Mouse (Mus musculus) cerebellum, postnatal 4 days (tissue): ENCODE results near the gene 1810043G02Rik.
"Not testable (repeated sequence)": the region's sequence is repeated elsewhere in the genome, so short reads cannot be mapped to it uniquely, and the experiment has no call there.

Source experiments
- DNase-seq, 2 experiments: peaks; one replicate each; pipeline ENCODE4 v3.0.0; 2022; ENCODE audit warnings: low spot score in 2 of 2, mixed read lengths in 1 of 2

Gene 1810043G02Rik

DNA sequence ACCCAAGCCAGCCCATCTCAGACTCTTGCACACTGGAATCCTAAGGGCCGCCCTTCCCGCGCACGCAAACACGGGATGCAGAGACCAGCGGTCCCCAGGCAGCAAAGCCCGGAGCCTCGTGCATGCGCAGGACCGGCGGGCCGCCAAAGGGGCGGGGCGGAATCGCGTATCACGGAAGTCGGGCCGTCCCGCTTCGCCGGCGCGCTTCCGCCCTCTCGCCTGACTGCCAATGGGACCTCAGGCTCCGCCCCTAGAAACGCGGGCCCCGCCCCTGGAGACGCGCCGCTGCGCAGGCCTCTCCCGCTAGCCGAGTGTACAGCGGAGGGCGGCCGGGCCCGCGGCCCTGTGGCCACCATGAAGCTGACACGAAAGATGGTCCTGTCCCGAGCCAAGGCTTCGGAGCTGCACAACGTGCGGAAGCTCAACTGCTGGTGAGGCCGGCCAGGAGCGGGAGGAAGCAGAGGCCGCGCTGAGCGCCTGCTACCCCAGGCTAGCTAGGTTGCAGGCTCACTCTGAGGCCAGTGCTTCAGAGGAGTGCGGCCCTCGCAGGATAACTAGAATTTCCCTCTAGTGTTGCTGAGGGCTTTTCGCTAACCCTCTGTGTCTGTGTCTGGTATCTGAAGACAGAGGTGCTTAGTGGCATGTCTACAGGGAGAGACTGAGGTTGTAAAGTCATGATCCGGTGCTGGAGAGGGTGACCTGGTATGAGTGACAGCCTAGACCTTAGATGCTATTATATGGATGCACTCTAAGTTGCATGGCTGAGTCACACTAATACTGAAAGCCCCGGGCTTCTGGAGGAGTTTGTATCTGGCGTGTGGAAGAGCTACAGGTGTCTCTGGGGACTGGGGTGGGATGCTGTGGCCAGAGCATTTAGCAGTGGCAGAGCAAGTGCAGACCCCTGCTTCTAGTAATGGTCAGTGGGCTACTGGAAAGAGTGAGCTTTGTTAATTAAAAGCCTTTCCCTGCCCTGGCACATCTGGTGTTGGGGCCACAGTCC, at the start of gene 1810043G02Rik:
Gene 1810043G02Rik (plus strand): TSS at position 174 of the 1,000 bp plus-strand sequence.
- DNase-seq: peak; percentile 98 to 99

- no peak for DNase-seq
These were observed 38.6 kb upstream of the 1810043G02Rik start for GRCm38 (mm10) chr10:77939685-77940084.

- DNase-seq: not testable (repeated sequence)
These were observed 27.9 kb upstream of the 1810043G02Rik start for GRCm38 (mm10) chr10:77950468-77950867.

DNA sequence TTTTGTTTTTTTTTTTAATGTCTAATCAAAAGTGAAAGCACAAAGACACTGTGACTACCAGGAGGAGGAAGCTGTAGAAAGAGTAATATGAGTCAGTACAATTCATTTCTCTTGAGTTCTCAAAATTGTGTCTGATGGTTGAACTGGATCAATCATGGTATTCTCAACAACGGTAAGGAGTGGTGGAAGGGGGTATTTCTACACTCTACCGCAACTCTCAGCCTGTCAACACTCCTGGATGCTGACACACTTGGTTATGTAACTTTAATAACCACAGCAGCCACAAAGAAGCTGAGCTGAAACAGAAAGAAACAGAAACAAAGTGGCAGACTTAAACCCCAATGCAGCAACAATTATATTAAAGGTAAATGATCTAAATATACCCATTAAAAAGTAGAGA, 15.6 kb upstream of the 1810043G02Rik start:
- no peak for DNase-seq

- DNase-seq: no peak
These were observed 14.4 kb upstream of the 1810043G02Rik start for GRCm38 (mm10) chr10:77963971-77964370.

- DNase-seq: peak in 1 of 2 experiments; percentile 49
These were observed 8.9 kb upstream of the 1810043G02Rik start for GRCm38 (mm10) chr10:77969274-77969972.

DNA sequence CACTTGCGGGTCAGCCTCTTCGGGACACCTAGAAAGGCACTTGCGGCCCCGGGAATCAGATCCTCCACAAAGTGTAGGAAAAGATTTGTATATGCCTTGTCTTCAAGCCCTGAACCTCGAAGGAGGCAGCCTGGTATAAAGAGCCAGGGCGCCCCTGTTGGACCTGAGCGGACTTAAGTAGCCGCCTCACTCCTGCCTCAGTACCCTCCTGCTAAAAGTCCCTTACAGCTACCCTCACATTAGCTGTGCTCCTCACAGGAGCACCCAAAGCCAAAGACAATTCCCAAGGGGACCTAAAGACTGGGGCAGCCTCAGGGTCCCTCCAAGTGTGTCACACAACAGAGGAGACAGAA, 8.4 kb upstream of the 1810043G02Rik start:
- no peak for DNase-seq

GRCm38 (mm10) chr10:77970481-77970880, 7.8 kb upstream of the 1810043G02Rik start, which contains the start of gene Trpm2:
TSS of gene Trpm2 (minus strand) at chr10:77970563.
- no peak for DNase-seq

DNA sequence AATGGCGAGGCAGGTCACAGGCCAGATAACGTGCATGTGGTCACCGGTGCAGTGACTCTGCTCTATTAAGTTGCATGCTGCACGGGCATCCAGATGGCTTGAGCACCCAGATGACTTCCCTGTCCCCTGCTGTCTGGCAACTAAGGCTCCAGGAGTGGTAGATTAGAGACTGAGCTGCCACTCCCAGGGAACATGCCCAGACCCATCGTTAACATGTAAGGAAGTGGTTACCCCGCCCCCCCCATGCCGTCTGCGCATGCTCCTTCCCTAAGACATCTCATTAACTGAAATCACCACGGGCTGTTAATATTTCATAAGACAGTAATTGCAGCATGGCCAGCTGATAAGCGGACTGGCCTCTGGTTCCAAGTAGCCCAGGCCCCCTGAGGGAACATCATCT, 7.1 kb upstream of the 1810043G02Rik start:
- DNase-seq: no peak

GRCm38 (mm10) chr10:77971709-77972553, 6.4 kb upstream of the 1810043G02Rik start:
- DNase-seq: no peak

GRCm38 (mm10) chr10:77974323-77974722, 4.0 kb upstream of the 1810043G02Rik start:
- no peak for DNase-seq

DNA sequence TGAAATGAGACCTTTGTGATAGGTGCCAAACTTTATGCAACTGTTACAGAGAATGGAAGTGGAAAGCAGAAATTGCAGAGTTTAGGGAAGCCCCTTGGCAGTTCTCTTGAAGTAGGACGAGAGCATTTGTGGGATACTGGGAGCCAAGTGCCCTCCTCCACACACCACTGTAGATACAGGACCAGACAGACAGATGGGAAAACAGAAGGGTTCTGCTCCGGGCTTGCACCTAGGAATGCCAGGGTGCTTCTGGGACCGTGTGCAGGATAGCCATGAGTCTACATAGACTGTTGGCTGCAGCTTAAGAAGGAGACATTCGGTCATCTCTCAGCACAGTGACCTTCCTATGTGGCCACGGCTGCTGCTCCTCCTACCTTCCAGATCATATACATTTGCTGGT, 3.5 kb upstream of the 1810043G02Rik start:
- no peak for DNase-seq

- no peak for DNase-seq
These were observed 2.7 kb upstream of the 1810043G02Rik start for GRCm38 (mm10) chr10:77975653-77976052.

GRCm38 (mm10) chr10:77976458-77977150, 1.7 kb upstream of the 1810043G02Rik start:
- DNase-seq: no peak

DNA sequence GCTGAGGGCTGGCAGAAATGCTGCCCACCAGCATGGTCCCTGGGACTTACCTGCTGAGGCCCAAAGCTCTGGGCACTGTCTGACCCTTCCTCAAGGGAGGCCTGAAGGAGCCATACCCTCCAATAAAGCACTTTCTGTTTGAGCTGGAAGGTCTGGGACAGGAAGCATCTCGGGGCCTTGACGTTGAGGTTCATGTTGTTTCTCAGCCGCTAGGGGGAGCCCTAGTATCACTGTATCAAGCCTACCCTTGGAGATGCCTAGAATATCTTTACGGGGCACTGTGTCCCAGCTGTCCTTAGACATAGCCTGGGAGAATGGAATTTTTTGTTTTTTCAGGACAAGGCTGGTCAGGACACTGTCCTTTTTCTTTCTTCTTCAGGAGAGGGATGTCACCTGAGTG, 6.3 kb downstream of the 1810043G02Rik start:
- DNase-seq: peak in 1 of 2 experiments; percentile 65

DNA sequence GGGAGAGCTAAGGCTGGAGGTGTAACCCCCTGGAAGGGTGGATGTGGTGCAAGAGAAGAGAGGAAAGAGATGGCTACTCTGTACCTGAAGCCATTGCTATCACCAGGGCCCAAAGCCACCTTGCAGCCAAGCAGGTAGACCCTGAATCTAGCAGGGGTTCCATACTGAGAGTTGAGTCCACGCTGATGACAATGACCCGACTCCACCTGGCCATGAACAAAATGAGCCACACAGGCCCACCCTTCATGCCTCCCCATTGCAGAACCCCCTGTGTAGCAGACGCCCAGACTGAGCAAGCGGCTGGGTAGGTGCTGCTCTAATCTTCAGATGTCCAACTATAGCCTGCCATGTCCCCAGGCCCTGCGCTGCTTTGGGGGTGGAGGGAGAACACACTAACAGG, 7.5 kb downstream of the 1810043G02Rik start:
- no peak for DNase-seq

- no peak for DNase-seq
These were observed 17.3 kb downstream of the 1810043G02Rik start for GRCm38 (mm10) chr10:77995639-77996038.

GRCm38 (mm10) chr10:78000200-78000599, 21.9 kb downstream of the 1810043G02Rik start:
- no peak for DNase-seq

DNA sequence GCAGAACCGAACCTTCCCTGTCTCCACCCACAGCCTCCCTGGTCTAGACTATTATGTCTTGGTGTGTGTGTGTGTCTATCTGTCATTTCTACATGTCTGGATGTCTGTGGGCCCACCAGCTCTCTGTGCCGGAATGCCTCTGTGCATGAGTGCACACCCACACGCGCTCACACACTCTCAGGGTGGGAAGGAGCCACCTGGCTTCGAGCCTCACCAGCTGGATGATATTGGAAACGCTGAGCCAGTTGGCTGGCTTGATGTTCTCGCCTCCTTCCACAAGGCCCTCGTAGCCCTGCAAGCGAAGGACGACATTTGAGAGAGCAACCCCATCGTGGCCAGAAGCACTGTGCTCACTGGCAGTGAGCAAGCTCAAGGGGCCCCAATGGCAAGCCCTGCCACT, 23.5 kb downstream of the 1810043G02Rik start:
- DNase-seq: no peak

DNA sequence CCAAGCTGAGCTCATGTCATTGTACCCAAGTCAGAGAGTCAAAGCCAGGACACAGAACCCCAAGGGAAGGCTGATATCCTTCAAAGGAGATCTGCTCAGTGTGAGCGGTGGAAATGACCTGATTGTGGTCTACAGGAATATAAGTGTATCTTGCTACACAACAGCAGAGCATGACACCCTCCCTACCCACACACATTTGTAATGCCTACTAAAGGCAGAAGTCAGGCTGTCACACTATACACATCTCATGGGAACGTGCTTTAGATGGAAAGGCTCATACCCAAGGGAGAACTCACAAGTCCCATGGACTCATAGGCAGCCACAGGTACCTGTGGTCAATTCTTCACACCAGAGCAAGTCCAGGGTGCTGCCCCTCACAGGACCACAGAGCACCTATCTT, 24.0 kb downstream of the 1810043G02Rik start:
- DNase-seq: no peak

- no peak for DNase-seq
These were observed 26.3 kb downstream of the 1810043G02Rik start for GRCm38 (mm10) chr10:78004479-78005100.
